Mouse (Mus musculus) stomach, adult 2 months (tissue): ENCODE measurements around the gene Tm4sf1. TPM values are rescaled to one million over a fixed set of nuclear protein-coding genes. Genes with fewer than 3 reads are reported as not detected.

ENCODE experiments used
- polyA plus RNA-seq: library from polyadenylated mRNA; depleted of rRNA; stranded (reverse); fragments of >200 nt; gene quantifications from 2 replicates; pipeline ENCODE4 v1.2.3, GENCODE M21; 2012; rRNA removed

Tm4sf1 gene
- polyA plus RNA-seq: 2.6 and 6.4 TPM in 2 replicates

DNA sequence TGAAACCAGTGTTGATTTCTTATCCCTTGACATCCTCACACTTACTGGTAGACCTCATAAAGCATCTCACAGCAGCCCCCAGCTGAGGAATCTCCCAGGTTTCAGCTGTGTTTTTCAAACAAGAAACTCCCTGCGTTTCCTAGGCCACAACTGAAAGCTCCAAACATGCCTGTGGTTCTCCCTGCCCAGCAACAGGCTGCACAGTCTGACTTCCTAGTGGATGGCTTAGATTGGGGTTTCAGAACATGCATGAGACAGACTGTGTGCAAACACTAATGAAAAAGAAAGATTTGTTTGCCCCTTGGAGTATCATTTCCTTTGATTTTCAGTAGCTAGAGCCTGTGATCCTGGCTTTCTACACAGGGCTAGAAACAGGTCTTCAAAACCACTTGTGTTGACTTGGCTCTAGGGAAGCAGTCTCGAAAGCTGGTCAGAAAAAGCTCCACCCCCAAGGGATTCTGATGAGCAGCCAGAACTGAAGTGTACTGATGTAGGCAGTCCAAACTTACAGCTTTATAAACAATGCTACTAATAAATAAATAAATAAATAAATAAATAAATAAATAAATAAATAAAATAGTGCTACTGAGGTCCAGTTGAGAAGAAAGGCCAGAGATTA is at the start of gene Tm4sf1:
TSS of gene Tm4sf1 (minus strand) at position 68 of the 619 bp plus-strand sequence.

Other genes with a start within 250 kb of the Tm4sf1 start
- gene Tm4sf4, start 123.3 kb upstream of the Tm4sf1 start, polyA plus RNA-seq: 2.0 and 2.2 TPM in 2 replicates